Mouse (Mus musculus) kidney, embryonic 16.5 days (tissue): ENCODE data around the gene Shf. TPM values are rescaled to one million over a fixed set of nuclear protein-coding genes. Genes with fewer than 3 reads are reported as not detected.
"Not testable (repeated sequence)": the region's sequence is repeated elsewhere in the genome, so short reads cannot be mapped to it uniquely, and the experiment has no call there.

Source experiments
- ATAC-seq: fragments of 200-750 bp; cut with Nextera tagmentation; 2 replicates; pipeline ENCODE4 v1.8.0; 2017; ENCODE audit warnings: moderate TSS enrichment; ENCODE audit not compliant: low FRiP score, low TSS enrichment
- H3K27ac ChIP-seq: fragments of 300-500 bp; sonication (generic); 2 replicates; pipeline ENCODE4 v1.5.1; 2014; ENCODE audit warnings: low read length
- H3K27me3 ChIP-seq: fragments of 300-500 bp; sonication (generic); 2 replicates; pipeline ENCODE4 v1.6.1; 2014; ENCODE audit warnings: low read length, control low read depth, mixed read lengths; ENCODE audit not compliant: insufficient read depth
- H3K36me3 ChIP-seq: fragments of 300-500 bp; sonication (generic); 2 replicates; pipeline ENCODE4 v1.6.1; 2014; ENCODE audit warnings: low read length, control low read depth, mixed read lengths; ENCODE audit not compliant: insufficient read depth
- H3K4me1 ChIP-seq: fragments of 300-500 bp; sonication (generic); 2 replicates; pipeline ENCODE4 v1.6.1; 2014; ENCODE audit warnings: low read length, control low read depth, mixed read lengths; ENCODE audit not compliant: insufficient read depth
- H3K4me2 ChIP-seq: fragments of 300-500 bp; sonication (generic); replicated peaks from 2 replicates; pipeline ENCODE4 v1.6.1; 2014; ENCODE audit warnings: low read depth, low read length
- H3K4me3 ChIP-seq: fragments of 300-500 bp; sonication (generic); 2 replicates; pipeline ENCODE4 v1.5.1; 2014; ENCODE audit warnings: mild to moderate bottlenecking, low read length
- H3K9ac ChIP-seq: fragments of 300-500 bp; sonication (generic); replicated peaks from 2 replicates; pipeline ENCODE4 v1.6.1; 2014; ENCODE audit warnings: low read length
- H3K9me3 ChIP-seq: fragments of 300-500 bp; sonication (generic); 2 replicates; pipeline ENCODE4 v1.6.1; 2016; ENCODE audit warnings: low read length, control low read depth
- WGBS: fragments of 180-500 bp; shearing (Covaris S2); extraction: QIAGEN DNeasy Blood & Tissue Kit; methylation state at CpG from one replicate; pipeline ENCODE4 v1.1.7; 2014; 5-methylcytosine and 5-hydroxymethylcytosine counted together
- polyA plus RNA-seq: library from polyadenylated mRNA; unstranded; fragments of >200 nt; fragmentation: Nextera tagmentation; extraction: Ambion mirVana; gene quantifications from 2 replicates; pipeline ENCODE4 v1.2.1, GENCODE M21; 2015

Shf gene
- 2.0 and 2.3 TPM in 2 replicates for polyA plus RNA-seq

- 0% methylated on average over 43 of the region's 54 CpGs for WGBS
- Histone ChIP-seq H3K27ac (peak within 1 kb of the TSS; percentile 38; the same call in 1 of the 2 replicates), H3K4me2 (peak within 1 kb of the TSS; percentile 92), H3K9me3 (no peaks in the 10 kb centered on the region), H3K27me3 (peaks cover 10% of the 10 kb centered on the region; the same call in 1 of the 2 replicates), H3K4me3 (peak within 1 kb of the TSS; percentile 89), H3K4me1 (peaks cover 31% of the 10 kb centered on the region), H3K36me3 (no peaks in the 10 kb centered on the region), H3K9ac (peak within 1 kb of the TSS; percentile 90)
- peak; percentile 95 for ATAC-seq
Observed at GRCm38 (mm10) chr2:122368995-122369739, at the start of gene Shf. Gene Shf, minus strand, starts transcription at chr2:122369162.

GRCm38 (mm10) chr2:122408928-122409327, 40.0 kb upstream of the Shf start:
- no peak for ATAC-seq
- H3K27me3 ChIP-seq: no peaks in the 10 kb centered on the region
- no peaks in the 10 kb centered on the region for H3K4me1 ChIP-seq
- WGBS: 81% methylated on average over 7 of the region's 7 CpGs
- H3K4me3 ChIP-seq: no peak overlapping the region
- no peaks in the 10 kb centered on the region for H3K9me3 ChIP-seq
- H3K4me2 ChIP-seq: no peak overlapping the region
- H3K27ac ChIP-seq: no peak overlapping the region
- no peaks in the 10 kb centered on the region for H3K36me3 ChIP-seq
- H3K9ac ChIP-seq: no peak overlapping the region

DNA sequence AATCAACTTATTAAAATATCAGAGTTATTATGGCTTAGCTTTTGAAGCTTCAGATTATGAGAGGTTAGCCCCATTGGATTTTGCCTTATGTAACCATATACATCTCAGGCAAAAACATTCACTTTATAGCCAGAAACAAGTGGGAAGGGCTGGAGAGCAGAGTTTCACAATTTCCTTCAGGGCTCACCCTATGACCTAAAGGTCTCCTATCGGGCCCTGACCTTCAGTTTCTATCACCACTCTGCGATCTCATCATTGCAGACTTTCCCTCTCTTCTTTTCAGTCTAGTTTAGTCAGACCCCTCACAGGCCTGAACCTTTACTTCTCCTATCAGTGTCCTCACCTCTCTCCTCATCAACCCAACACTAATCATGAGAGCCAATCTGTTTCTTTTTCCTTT, 38.6 kb upstream of the Shf start:
- Histone ChIP-seq H3K36me3 (no peaks in the 10 kb centered on the region), H3K4me1 (no peaks in the 10 kb centered on the region), H3K27me3 (no peaks in the 10 kb centered on the region), H3K4me2 (no peak overlapping the region), H3K9ac (no peak overlapping the region), H3K9me3 (no peaks in the 10 kb centered on the region), H3K4me3 (no peak overlapping the region), H3K27ac (no peak overlapping the region)
- ATAC-seq: no peak
- 86% methylated on average over 2 of the region's 2 CpGs for WGBS

DNA sequence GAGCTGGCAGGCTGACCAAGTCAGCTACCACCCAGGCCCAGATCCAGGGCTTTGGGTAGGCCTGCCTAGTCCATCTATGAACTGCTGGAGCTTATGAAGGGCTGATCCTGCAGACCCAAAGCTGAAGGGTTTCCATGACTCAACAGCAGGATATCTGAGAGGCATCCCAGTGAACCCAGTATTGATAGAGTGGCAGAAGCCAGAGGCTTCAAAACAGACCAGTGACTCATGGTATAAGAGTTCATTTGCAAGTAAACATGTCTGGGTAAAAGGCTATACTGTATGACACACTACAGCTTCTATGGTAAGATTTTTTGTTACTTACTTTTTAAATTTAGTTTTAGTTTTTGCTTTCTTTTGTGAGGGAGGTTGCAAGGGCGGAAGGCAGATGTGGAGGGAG, 27.2 kb upstream of the Shf start:
- Histone ChIP-seq H3K4me2 (no peak overlapping the region), H3K36me3 (no peaks in the 10 kb centered on the region), H3K9ac (no peak overlapping the region), H3K4me1 (no peaks in the 10 kb centered on the region), H3K27me3 (no peaks in the 10 kb centered on the region), H3K9me3 (no peaks in the 10 kb centered on the region), H3K4me3 (no peak overlapping the region), H3K27ac (no peak overlapping the region)
- 85% methylated on average over 1 of the region's 1 CpGs for WGBS
- no peak for ATAC-seq

DNA sequence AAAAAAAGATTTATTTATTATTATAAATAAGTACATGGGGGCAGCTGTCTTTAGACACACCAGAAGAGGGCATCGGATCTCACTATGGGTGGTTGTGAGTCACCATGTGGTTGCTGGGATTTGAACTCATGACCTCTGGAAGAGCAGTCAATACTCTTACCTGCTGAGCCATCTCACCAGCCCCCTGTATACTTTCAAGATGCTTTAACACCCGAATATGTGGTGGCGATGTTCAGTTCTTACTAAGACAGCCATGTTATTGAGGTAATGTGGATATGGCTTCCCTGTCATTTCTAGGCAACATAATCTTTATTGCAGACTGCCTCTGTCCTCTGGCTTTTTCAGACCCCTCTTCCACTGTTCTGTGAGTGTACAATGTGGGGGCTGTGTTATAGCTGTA, 18.2 kb upstream of the Shf start:
- not testable (repeated sequence) for H3K36me3 ChIP-seq, H3K4me1 ChIP-seq, ATAC-seq, H3K9me3 ChIP-seq, H3K4me2 ChIP-seq, H3K27ac ChIP-seq, H3K4me3 ChIP-seq, H3K9ac ChIP-seq, H3K27me3 ChIP-seq
- WGBS: over 99% methylated on average over 3 of the region's 3 CpGs

GRCm38 (mm10) chr2:122385095-122385494, 16.1 kb upstream of the Shf start:
- H3K4me1 ChIP-seq: peaks cover 5% of the 10 kb centered on the region; the same call in 1 of the 2 replicates
- no peaks in the 10 kb centered on the region for H3K36me3 ChIP-seq
- H3K4me2 ChIP-seq: no peak overlapping the region
- no peak for ATAC-seq
- WGBS: 52% methylated on average over 3 of the region's 3 CpGs
- H3K27ac ChIP-seq: no peak overlapping the region
- no peaks in the 10 kb centered on the region for H3K9me3 ChIP-seq
- 0 out of 2 replicates have a peak, but pooled peaks cover 1% of the 10 kb centered on the region for H3K27me3 ChIP-seq
- no peak overlapping the region for H3K4me3 ChIP-seq
- no peak overlapping the region for H3K9ac ChIP-seq

DNA sequence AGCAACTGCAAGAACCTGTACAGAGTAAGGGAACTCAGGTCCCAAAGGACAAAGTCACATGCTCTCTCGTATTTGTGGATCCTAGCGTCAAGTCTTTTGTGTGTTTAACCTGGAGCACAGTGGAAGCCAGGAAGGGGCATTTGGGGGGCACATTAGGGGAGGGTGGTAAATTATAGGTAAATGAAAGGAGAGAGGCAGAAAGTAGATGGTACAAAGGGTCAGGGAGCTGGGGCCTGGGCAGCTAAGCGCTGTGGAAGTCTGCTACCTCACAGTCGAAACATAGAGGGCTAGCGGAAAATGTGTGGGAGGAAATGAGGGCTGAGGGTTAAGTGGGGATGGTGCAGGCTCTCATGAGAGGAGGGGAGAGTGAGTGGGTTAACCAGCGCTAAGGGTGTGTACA, 13.2 kb upstream of the Shf start:
- Histone ChIP-seq H3K9ac (no peak overlapping the region), H3K9me3 (no peaks in the 10 kb centered on the region), H3K27me3 (0 out of 2 replicates have a peak, but pooled peaks cover 5% of the 10 kb centered on the region), H3K4me2 (no peak overlapping the region), H3K4me1 (peaks cover 12% of the 10 kb centered on the region; the same call in 1 of the 2 replicates), H3K27ac (no peak overlapping the region), H3K4me3 (no peak overlapping the region), H3K36me3 (no peaks in the 10 kb centered on the region)
- 63% methylated on average over 6 of the region's 6 CpGs for WGBS
- no peak for ATAC-seq

DNA sequence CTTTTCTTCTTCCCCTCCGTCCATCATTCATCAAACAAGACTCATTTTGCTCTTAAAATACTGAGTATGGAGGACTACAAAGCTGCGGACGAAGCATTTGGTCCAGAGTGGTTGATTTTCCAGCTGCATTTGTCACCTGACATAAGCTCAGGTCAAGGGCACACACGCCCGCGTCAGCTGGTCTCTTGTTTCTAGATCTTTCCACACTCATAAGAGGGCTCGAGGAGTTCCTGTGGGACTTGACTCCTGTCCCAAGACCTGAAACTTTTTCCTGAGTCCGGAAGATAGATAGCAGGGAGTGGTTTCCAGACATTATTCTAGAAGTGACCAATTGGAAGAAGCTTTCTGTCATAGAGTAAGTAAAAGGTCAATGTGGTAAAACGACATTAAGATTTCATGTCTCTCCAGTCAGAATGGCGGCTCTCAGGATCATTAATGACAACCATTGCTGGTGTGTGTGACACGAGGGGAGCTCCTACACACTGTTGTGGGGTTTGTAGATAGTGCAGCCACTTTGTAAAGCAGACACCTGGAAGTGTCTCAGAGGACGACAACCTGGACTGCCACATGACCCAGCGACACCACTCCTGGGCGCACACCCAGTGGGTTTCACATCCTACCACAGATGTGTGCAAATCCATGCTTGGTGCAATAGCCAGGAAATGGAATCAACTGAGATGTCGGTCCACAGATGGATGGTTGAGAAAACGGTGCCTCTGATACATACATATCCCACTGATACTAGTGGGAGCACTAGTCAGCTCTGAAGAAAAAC, 12.6 kb upstream of the Shf start:
- WGBS: 66% methylated on average over 16 of the region's 16 CpGs
- Histone ChIP-seq H3K27ac (no peak overlapping the region), H3K36me3 (no peaks in the 10 kb centered on the region), H3K9ac (no peak overlapping the region), H3K27me3 (0 out of 2 replicates have a peak, but pooled peaks cover 5% of the 10 kb centered on the region), H3K4me1 (peaks cover 12% of the 10 kb centered on the region; the same call in 1 of the 2 replicates), H3K9me3 (no peaks in the 10 kb centered on the region), H3K4me2 (no peak overlapping the region), H3K4me3 (no peak overlapping the region)
- ATAC-seq: no peak

DNA sequence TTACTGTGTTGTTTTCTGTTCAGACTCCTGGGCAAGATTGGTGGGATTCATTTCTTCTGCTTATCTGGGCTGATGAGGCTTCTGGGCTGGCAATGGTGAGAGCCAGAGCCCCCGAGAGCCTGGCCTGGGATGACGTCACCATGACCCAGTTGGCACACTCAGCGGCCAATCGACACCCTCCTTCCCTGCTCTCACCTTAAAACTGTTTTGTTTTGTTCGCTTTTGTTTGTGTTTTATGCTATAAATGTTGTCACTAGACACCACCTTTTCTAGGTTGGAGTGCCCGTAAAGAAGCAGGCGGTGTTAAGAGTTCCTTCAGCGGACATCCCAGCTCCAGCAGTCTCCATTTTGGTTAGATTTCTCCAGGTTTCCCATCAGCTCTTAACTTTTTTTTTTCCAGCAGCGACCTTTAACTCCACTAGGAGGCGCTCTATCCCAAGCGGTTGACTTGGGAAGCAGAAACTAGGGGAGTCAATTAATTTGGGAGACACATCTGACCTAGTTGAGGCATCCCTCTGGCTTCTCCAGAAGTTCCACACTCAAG, 11.9 kb upstream of the Shf start:
- Histone ChIP-seq H3K36me3 (no peaks in the 10 kb centered on the region), H3K4me2 (peak overlapping the region; percentile 55), H3K9me3 (no peaks in the 10 kb centered on the region), H3K9ac (peak overlapping the region; percentile 37), H3K4me1 (peaks cover 12% of the 10 kb centered on the region; the same call in 1 of the 2 replicates), H3K27ac (no peak overlapping the region), H3K27me3 (0 out of 2 replicates have a peak, but pooled peaks cover 5% of the 10 kb centered on the region), H3K4me3 (peak overlapping the region; percentile 38)
- no peak for ATAC-seq
- WGBS: 7% methylated on average over 11 of the region's 11 CpGs
